36 mouse cellular contexts compared by ENCODE assay signal in the genomic region with DNA sequence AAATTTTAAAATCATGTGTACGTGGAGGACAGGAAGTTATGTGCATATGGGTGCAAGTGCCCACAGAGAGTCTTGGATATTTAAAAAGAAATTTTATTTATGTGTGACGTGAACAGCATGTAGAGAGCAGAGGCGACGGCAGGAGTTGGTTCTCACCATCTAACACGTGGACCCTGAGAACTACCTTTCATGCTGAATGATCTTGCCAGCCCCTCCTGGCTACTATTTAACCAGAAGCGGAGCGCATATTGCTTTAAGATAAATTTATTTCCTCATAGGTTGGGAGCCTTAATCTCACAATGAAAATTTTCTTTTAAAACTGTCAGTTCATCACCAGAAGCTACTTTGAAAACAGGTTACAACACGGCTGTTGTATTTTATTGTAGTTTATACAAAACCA. TPM values are rescaled to one million over a fixed set of nuclear protein-coding genes. Genes with fewer than 3 reads are reported as not detected.
"Had no signal": no experiment of that assay in that cellular context is flagged by ENCODE, and none has a peak within 500 bp of the region (broad histone marks: within the 10 kb centered on the region; RNA-seq: fewer than 3 reads in every experiment).

No protein-coding gene starts in this region.

- DNase-seq: left cerebral cortex, postnatal 4 days; liver; liver, embryonic 13.5 days; liver, postnatal 0 days; lung, adult 18-20 months; lung, adult 2 months; lung, embryonic 14.5 days; lung, postnatal 10 days; lung, postnatal 14 days; lung, postnatal 36 days; lung, postnatal 4 days; midbrain, embryonic 14.5 days had no signal

- H3K36me3 ChIP-seq: midbrain, embryonic 12.5 days; midbrain, embryonic 15.5 days had no signal

- H3K27ac ChIP-seq: limb, embryonic 10.5 days; limb, embryonic 12.5 days; limb, embryonic 13.5 days; limb, embryonic 15.5 days; liver, embryonic 12.5 days; liver, embryonic 13.5 days; liver, embryonic 14.5 days; liver, embryonic 15.5 days; lung, embryonic 15.5 days; macrophage; midbrain, embryonic 10.5 days; midbrain, embryonic 12.5 days; midbrain, embryonic 13.5 days; midbrain, embryonic 15.5 days had no signal

- H3K9ac ChIP-seq: limb, embryonic 12.5 days; limb, embryonic 13.5 days; limb, embryonic 15.5 days; liver, embryonic 12.5 days; liver, embryonic 13.5 days; liver, embryonic 14.5 days; liver, embryonic 15.5 days; liver, postnatal 0 days; lung, embryonic 14.5 days; lung, embryonic 15.5 days; midbrain, embryonic 12.5 days; midbrain, embryonic 13.5 days; midbrain, embryonic 15.5 days had no signal

- H3K4me3 ChIP-seq: limb, embryonic 10.5 days; limb, embryonic 12.5 days; limb, embryonic 13.5 days; limb, embryonic 15.5 days; liver, embryonic 12.5 days; liver, embryonic 13.5 days; liver, embryonic 15.5 days; lung, embryonic 15.5 days; megakaryocyte, embryonic 14.5 days; midbrain, embryonic 10.5 days; midbrain, embryonic 12.5 days; midbrain, embryonic 13.5 days; midbrain, embryonic 15.5 days; myocyte had no signal

- ATAC-seq: liver, embryonic 12.5 days; liver, postnatal 0 days; lung, postnatal 0 days; midbrain, embryonic 13.5 days; midbrain, embryonic 15.5 days; midbrain, embryonic 16.5 days had no signal

- H3K4me2 ChIP-seq: limb, embryonic 12.5 days; limb, embryonic 13.5 days; limb, embryonic 15.5 days; liver, embryonic 11.5 days; liver, embryonic 12.5 days; liver, embryonic 13.5 days; liver, embryonic 15.5 days; lung, embryonic 14.5 days; lung, embryonic 15.5 days; midbrain, embryonic 11.5 days; midbrain, embryonic 12.5 days; midbrain, embryonic 13.5 days; midbrain, embryonic 15.5 days had no signal

- H3K27me3 ChIP-seq: limb, embryonic 12.5 days; limb, embryonic 13.5 days; limb, embryonic 15.5 days; liver, embryonic 12.5 days; liver, embryonic 13.5 days; liver, embryonic 15.5 days; lung, embryonic 15.5 days; megakaryocyte, embryonic 14.5 days; midbrain, embryonic 12.5 days; midbrain, embryonic 13.5 days; midbrain, embryonic 15.5 days had no signal

- H3K9me3 ChIP-seq: limb, embryonic 10.5 days; limb, embryonic 12.5 days; limb, embryonic 13.5 days; limb, embryonic 15.5 days; liver, embryonic 12.5 days; liver, embryonic 13.5 days; liver, embryonic 15.5 days; lung, embryonic 15.5 days; megakaryocyte, embryonic 14.5 days; midbrain, embryonic 10.5 days; midbrain, embryonic 12.5 days; midbrain, embryonic 13.5 days; midbrain, embryonic 15.5 days had no signal

- H3K4me1 ChIP-seq: limb, embryonic 10.5 days; limb, embryonic 12.5 days; limb, embryonic 13.5 days; limb, embryonic 15.5 days; liver, embryonic 12.5 days; liver, embryonic 13.5 days; liver, embryonic 15.5 days; midbrain, embryonic 12.5 days; midbrain, embryonic 13.5 days; midbrain, embryonic 15.5 days had no signal

RNA-seq across cellular contexts. Expression of a gene that starts 45.6 kb away (rescaled TPM):
- total RNA-seq: liver, adult 2 months; megakaryocyte progenitor cell, adult 5-6 weeks; megakaryocyte, adult 5-6 weeks; megakaryocyte-erythroid progenitor cell, adult 5-6 weeks; monocyte, adult 5-6 weeks had no signal
- polyA plus RNA-seq: liver, adult 2 months; liver, embryonic 13.5 days; liver, postnatal 0 days; macrophage had no signal
